In genomic region chr12:76472046-76472445, GRCm38 (mm10) we compare ENCODE assay signal across 9 mouse cellular contexts. TPM values are rescaled to one million over a fixed set of nuclear protein-coding genes. Genes with fewer than 3 reads are reported as not detected.
DNase-seq lines count a peak whose midpoint lies in the region; ATAC-seq and TF ChIP-seq lines count a peak whose summit lies in the region.
"Had no signal": no experiment of that assay in that cellular context is flagged by ENCODE, and none has a peak within 500 bp of the region (broad histone marks: within the 10 kb centered on the region; RNA-seq: fewer than 3 reads in every experiment).

No protein-coding gene starts in this region.

- WGBS in forebrain, embryonic 16.5 days, result 14% methylated on average over 4 of the region's 4 CpGs
- 4% methylated on average over 4 of the region's 4 CpGs for WGBS in intestine, postnatal 0 days
- WGBS in limb, embryonic 11.5 days, result 15% methylated on average over 4 of the region's 4 CpGs

- H3K4me1 ChIP-seq in ES-E14 (ENCODE audit: control insufficient read depth in 2 of 2, insufficient read depth in 2 of 2, low read length in 2 of 2, poor library complexity in 1 of 2), result peaks cover 3 to 11% of the 10 kb centered on the region in 2 experiments; a peak in 2 of 4 replicates
- H3K4me1 ChIP-seq in forebrain, embryonic 16.5 days (replicated peaks; ENCODE audit: control insufficient read depth, insufficient read depth, low read length), result no peaks in the 10 kb centered on the region
- no peaks in the 10 kb centered on the region for H3K4me1 ChIP-seq in intestine, postnatal 0 days (replicated peaks; ENCODE audit: control insufficient read depth, insufficient read depth, low read length)
- H3K4me1 ChIP-seq in limb, embryonic 11.5 days (ENCODE audit: control insufficient read depth, insufficient read depth, low read length), result no peaks in the 10 kb centered on the region
- H3K4me1 ChIP-seq: hindbrain, embryonic 15.5 days had no signal

- no peaks in the 10 kb centered on the region for H3K9me3 ChIP-seq in ES-E14 (ENCODE audit: control insufficient read depth, insufficient read depth, low read depth, low read length)
- no peaks in the 10 kb centered on the region for H3K9me3 ChIP-seq in forebrain, embryonic 16.5 days (ENCODE audit: control insufficient read depth, low read length)
- H3K9me3 ChIP-seq in intestine, postnatal 0 days (ENCODE audit: control insufficient read depth), result no peaks in the 10 kb centered on the region
- H3K9me3 ChIP-seq in limb, embryonic 11.5 days (ENCODE audit: control insufficient read depth, low read length), result no peaks in the 10 kb centered on the region
- H3K9me3 ChIP-seq: hindbrain, embryonic 15.5 days had no signal

- no peaks in the 10 kb centered on the region for H3K27me3 ChIP-seq in forebrain, embryonic 16.5 days (replicated peaks; ENCODE audit: control insufficient read depth, insufficient read depth, low read length)
- no peaks in the 10 kb centered on the region for H3K27me3 ChIP-seq in intestine, postnatal 0 days (replicated peaks; ENCODE audit: control insufficient read depth, insufficient read depth, low read length)
- no peaks in the 10 kb centered on the region for H3K27me3 ChIP-seq in limb, embryonic 11.5 days (ENCODE audit: control insufficient read depth, insufficient read depth, low read length)
- H3K27me3 ChIP-seq: hindbrain, embryonic 15.5 days had no signal

- no peak overlapping the region for H3K4me3 ChIP-seq in ES-E14 (ENCODE audit: insufficient read depth in 1 of 2, low read depth in 1 of 2, low read length in 2 of 2, poor library complexity in 1 of 2, severe bottlenecking in 1 of 2)
- no peak overlapping the region for H3K4me3 ChIP-seq in forebrain, embryonic 16.5 days (replicated peaks; ENCODE audit: low read length)
- H3K4me3 ChIP-seq in intestine, postnatal 0 days (ENCODE audit: low read depth, low read length), result no peak overlapping the region
- H3K4me3 ChIP-seq in limb, embryonic 11.5 days (ENCODE audit: low read depth, low read length), result no peak overlapping the region
- H3K4me3 ChIP-seq: hindbrain, embryonic 15.5 days had no signal

- H3K36me3 ChIP-seq in ES-E14 (ENCODE audit: control insufficient read depth, insufficient read depth, low read length, poor library complexity, severe bottlenecking), result no peaks in the 10 kb centered on the region
- H3K36me3 ChIP-seq in forebrain, embryonic 16.5 days (ENCODE audit: control insufficient read depth, insufficient read depth), result no peaks in the 10 kb centered on the region
- H3K36me3 ChIP-seq in intestine, postnatal 0 days (ENCODE audit: control insufficient read depth, insufficient read depth), result no peaks in the 10 kb centered on the region
- H3K36me3 ChIP-seq in limb, embryonic 11.5 days (ENCODE audit: control insufficient read depth, insufficient read depth, low read length), result no peaks in the 10 kb centered on the region
- H3K36me3 ChIP-seq: hindbrain, embryonic 15.5 days had no signal

- H3K4me2 ChIP-seq in forebrain, embryonic 16.5 days (ENCODE audit: low read length), result no peak overlapping the region
- no peak overlapping the region for H3K4me2 ChIP-seq in intestine, postnatal 0 days (replicated peaks; ENCODE audit: low read depth)
- H3K4me2 ChIP-seq in limb, embryonic 11.5 days (ENCODE audit: low read depth, severe bottlenecking), result no peak overlapping the region
- H3K4me2 ChIP-seq: hindbrain, embryonic 15.5 days had no signal

- in situ Hi-C loops in ES-E14 (cut with MboI; ENCODE audit: low sequenced_read_pairs in 2 of 2, unreplicated experiment in 2 of 2), result no loop called here

- peak; percentile 55 for DNase-seq in A20 (ENCODE audit: low read depth, low spot score)
- DNase-seq in ES-E14 (ENCODE audit: low read depth, low spot score), result peak; percentile 45
- peak; percentile 32 for DNase-seq in cerebellum, adult 11-12 months
- peak; percentile 85 for DNase-seq in limb, embryonic 11.5 days (ENCODE audit: low spot score)
- peak; percentile 22 to 45 for DNase-seq in natural killer cell, adult 2 months (ENCODE audit: low spot score in 2 of 2)
- DNase-seq in thymus, postnatal 25 days, result peak; percentile 61

- TF ChIP-seq CTCF in intestine, postnatal 0 days (IDR thresholded peaks at IDR 0.05; ENCODE audit: low read depth), result peak; percentile 85

- H3K9ac ChIP-seq in ES-E14 (ENCODE audit: insufficient read depth, low read depth, low read length, poor library complexity, severe bottlenecking), result no peak overlapping the region
- H3K9ac ChIP-seq in forebrain, embryonic 16.5 days (replicated peaks; ENCODE audit: low read depth, low read length), result no peak overlapping the region
- H3K9ac ChIP-seq in intestine, postnatal 0 days (ENCODE audit: low read depth, low read length), result no peak overlapping the region
- H3K9ac ChIP-seq in limb, embryonic 11.5 days (ENCODE audit: low read length), result no peak overlapping the region
- H3K9ac ChIP-seq: hindbrain, embryonic 15.5 days had no signal

- ATAC-seq in forebrain, embryonic 16.5 days, result peak; percentile 28; the same call in 1 of the 2 replicates
- ATAC-seq in intestine, postnatal 0 days, result no peak
- peak; percentile 48; the same call in 1 of the 2 replicates for ATAC-seq in limb, embryonic 11.5 days (ENCODE audit: insufficient number of reproducible peaks, low FRiP score, low TSS enrichment, low read depth)

- H3K27ac ChIP-seq in ES-E14 (ENCODE audit: insufficient read depth, low read depth, low read length, poor library complexity, severe bottlenecking), result no peak overlapping the region
- no peak overlapping the region for H3K27ac ChIP-seq in forebrain, embryonic 16.5 days (ENCODE audit: low read length)
- H3K27ac ChIP-seq in intestine, postnatal 0 days (ENCODE audit: low read depth, low read length), result no peak overlapping the region
- H3K27ac ChIP-seq in limb, embryonic 11.5 days (replicated peaks; ENCODE audit: low read depth, low read length), result no peak overlapping the region
- H3K27ac ChIP-seq: hindbrain, embryonic 15.5 days had no signal

TF ChIP-seq in ES-E14, 5 proteins besides CTCF, POLR2A, EP300 and RAD21:
- no peak for TF ChIP-seq CHD2 (IDR thresholded peaks at IDR 0.05; ENCODE audit: low read depth, low read length)
- peak; percentile 84; the same call in 1 of the 2 replicates for TF ChIP-seq ZC3H11A (IDR thresholded peaks at IDR 0.05; ENCODE audit: borderline replicate concordance, low read depth, low read length)

RNA-seq across cellular contexts. Expression of gene Ppp1r36, which starts 54.7 kb away (rescaled TPM):
- total RNA-seq in ES-E14 (2012; rRNA removed), result 0.54 and 0.69 TPM in 2 replicates
- 0.73 and 0.87 TPM in 2 replicates for polyA plus RNA-seq in forebrain, embryonic 16.5 days (2015; fragmentation: Nextera tagmentation; extraction: Ambion mirVana)
- polyA plus RNA-seq in intestine, postnatal 0 days (2015; fragmentation: Nextera tagmentation; extraction: Ambion mirVana), result 0.90 and 1.1 TPM in 2 replicates
- 3.5 and 3.8 TPM in 2 replicates for polyA plus RNA-seq in limb, embryonic 11.5 days (2014; fragmentation: Nextera tagmentation; extraction: Ambion mirVana)

RNA-seq across cellular contexts. Expression of gene Plekhg3, which starts 58.6 kb away (rescaled TPM):
- total RNA-seq in ES-E14 (2012; rRNA removed), result 10.9 and 12.1 TPM in 2 replicates
- polyA plus RNA-seq in forebrain, embryonic 16.5 days (2015; fragmentation: Nextera tagmentation; extraction: Ambion mirVana), result 1.0 and 1.3 TPM in 2 replicates
- 5.7 and 7.5 TPM in 2 replicates for polyA plus RNA-seq in intestine, postnatal 0 days (2015; fragmentation: Nextera tagmentation; extraction: Ambion mirVana)
- polyA plus RNA-seq in limb, embryonic 11.5 days (2014; fragmentation: Nextera tagmentation; extraction: Ambion mirVana), result 4.3 and 4.4 TPM in 2 replicates

Comparison
In these comparisons a context has a peak if more than half of its experiments do, and no peak if none do; other contexts are left out.
1. DNase-seq: peak in every context shown above with its lines; median percentile 85 in limb, embryonic 11.5 days; 61 in thymus, postnatal 25 days; 55 in A20; 45 in ES-E14; 34 in natural killer cell, adult 2 months; 32 in cerebellum, adult 11-12 months.